Mouse (Mus musculus) layer of hippocampus, postnatal 25 days (tissue): Measurements from ENCODE around the gene Serpinb9. TPM values are rescaled to one million over a fixed set of nuclear protein-coding genes. Genes with fewer than 3 reads are reported as not detected.
"Not testable (repeated sequence)": the region's sequence is repeated elsewhere in the genome, so short reads cannot be mapped to it uniquely, and the experiment has no call there.

Source experiments
- DNase-seq, 2 experiments: peaks; one replicate each; pipeline ENCODE4 v3.0.0; 2022; ENCODE audit warnings: mixed read lengths in 2 of 2, low spot score in 1 of 2; ENCODE audit errors: extremely low spot score in 1 of 2
- total RNA-seq, 2 experiments: library from RNA; stranded (reverse); gene quantifications; 2 replicates each; pipeline ENCODE4 v1.2.3; 2021

Serpinb9 gene
- total RNA-seq: 1 to 10 TPM; 4.8 to 5.9 TPM

- no peak for DNase-seq
Observed at GRCm38 (mm10) chr13:33002950-33003349, at the start of gene Serpinb9. TSS of gene Serpinb9 (plus strand) at chr13:33003250.

GRCm38 (mm10) chr13:32956537-32956936 is 46.5 kb upstream of the Serpinb9 start:
- DNase-seq: no peak

GRCm38 (mm10) chr13:32957917-32958316 is 45.1 kb upstream of the Serpinb9 start:
- DNase-seq: no peak

- not testable (repeated sequence) for DNase-seq
Observed at GRCm38 (mm10) chr13:32958521-32958920, 44.5 kb upstream of the Serpinb9 start.

GRCm38 (mm10) chr13:32963990-32964753 is 38.9 kb upstream of the Serpinb9 start:
- no peak for DNase-seq

GRCm38 (mm10) chr13:32964989-32965811 is 37.9 kb upstream of the Serpinb9 start, which contains the start of gene Serpinb6b:
TSS of gene Serpinb6b (plus strand) at chr13:32965209.
- DNase-seq: no peak

GRCm38 (mm10) chr13:32966116-32966515 is 36.9 kb upstream of the Serpinb9 start:
- DNase-seq: no peak

- no peak for DNase-seq
Observed at GRCm38 (mm10) chr13:32967233-32967632, 35.8 kb upstream of the Serpinb9 start.

GRCm38 (mm10) chr13:32968353-32968984 is 34.6 kb upstream of the Serpinb9 start:
- DNase-seq: no peak

GRCm38 (mm10) chr13:32968996-32969640 is 33.9 kb upstream of the Serpinb9 start:
- no peak for DNase-seq

- DNase-seq: no peak
Observed at GRCm38 (mm10) chr13:32969641-32970040, 33.4 kb upstream of the Serpinb9 start.

GRCm38 (mm10) chr13:32970776-32971175 is 32.3 kb upstream of the Serpinb9 start:
- no peak for DNase-seq

- no peak for DNase-seq
Observed at GRCm38 (mm10) chr13:32974268-32974667, 28.8 kb upstream of the Serpinb9 start.

- DNase-seq: no peak
Observed at GRCm38 (mm10) chr13:32974889-32975460, 28.1 kb upstream of the Serpinb9 start.

GRCm38 (mm10) chr13:32975710-32976109 is 27.3 kb upstream of the Serpinb9 start:
- DNase-seq: no peak

GRCm38 (mm10) chr13:32982556-32983042 is 20.5 kb upstream of the Serpinb9 start:
- DNase-seq: no peak

- DNase-seq: no peak
Observed at GRCm38 (mm10) chr13:32986256-32986655, 16.8 kb upstream of the Serpinb9 start.

- no peak for DNase-seq
Observed at GRCm38 (mm10) chr13:32993152-32993893, 9.7 kb upstream of the Serpinb9 start.

- DNase-seq: no peak
Observed at GRCm38 (mm10) chr13:32993894-32994242, 9.2 kb upstream of the Serpinb9 start.
